Comparison of ENCODE assay signal across 27 mouse cellular contexts in the genomic region with DNA sequence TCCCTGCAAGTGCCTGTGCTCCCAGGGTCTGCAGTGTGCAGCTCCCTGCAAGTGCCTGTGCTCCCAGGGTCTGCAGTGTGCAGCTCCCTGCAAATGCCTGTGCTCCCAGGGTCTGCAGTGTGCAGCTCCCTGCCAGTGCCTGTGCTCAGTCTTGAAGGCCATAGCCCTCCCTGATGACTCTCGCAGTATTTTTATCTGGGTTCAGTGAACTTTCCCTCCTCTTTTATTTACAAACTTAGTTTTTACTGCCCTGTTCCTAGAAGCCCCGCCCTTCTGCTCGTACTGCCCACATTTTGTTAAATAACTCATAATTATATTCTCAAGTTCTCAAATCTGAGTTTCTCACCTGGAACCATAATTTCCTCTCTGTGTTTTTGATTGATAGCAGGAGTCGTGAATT. TPM values are rescaled to one million over a fixed set of nuclear protein-coding genes. Genes with fewer than 3 reads are reported as not detected.
A peak's percentile ranks its signal among the peaks of the same experiment; 100 is the strongest.
DNase-seq lines count a peak whose midpoint lies in the region; ATAC-seq and TF ChIP-seq lines count a peak whose summit lies in the region.
"Had no signal": no experiment of that assay in that cellular context is flagged by ENCODE, and none has a peak within 500 bp of the region (broad histone marks: within the 10 kb centered on the region; RNA-seq: fewer than 3 reads in every experiment).

No protein-coding gene starts in this region.

- TF ChIP-seq POLR2A in heart, adult 2 months (IDR thresholded peaks at IDR 0.05; ENCODE audit: insufficient read depth, low read depth, low read length), result no peak
- TF ChIP-seq POLR2A in olfactory bulb, adult 2 months (IDR thresholded peaks at IDR 0.05; ENCODE audit: insufficient read depth, low read depth, low read length), result no peak

- H3K9ac ChIP-seq in heart, adult 2 months (ENCODE audit: low read depth, low read length), result no peak overlapping the region
- H3K9ac ChIP-seq in midbrain, embryonic 15.5 days, result no peak overlapping the region
- H3K9ac ChIP-seq in hindbrain, embryonic 16.5 days (ENCODE audit: low read depth, low read length), result no peak overlapping the region
- H3K9ac ChIP-seq: forebrain, postnatal 0 days; heart, embryonic 15.5 days had no signal

- no peak overlapping the region for H3K4me2 ChIP-seq in midbrain, embryonic 15.5 days
- H3K4me2 ChIP-seq in hindbrain, embryonic 16.5 days (ENCODE audit: low read length), result no peak overlapping the region
- H3K4me2 ChIP-seq: heart, embryonic 15.5 days had no signal

- no peak overlapping the region for H3K4me3 ChIP-seq in heart, adult 2 months
- H3K4me3 ChIP-seq in midbrain, embryonic 10.5 days, result no peak overlapping the region
- no peak overlapping the region for H3K4me3 ChIP-seq in midbrain, embryonic 15.5 days
- H3K4me3 ChIP-seq in hindbrain, embryonic 16.5 days (ENCODE audit: low read length), result no peak overlapping the region
- H3K4me3 ChIP-seq in olfactory bulb, adult 2 months (ENCODE audit: insufficient read depth, low read depth, low read length), result no peak overlapping the region
- H3K4me3 ChIP-seq: heart, embryonic 15.5 days had no signal

- intact Hi-C loops in heart, adult 2 months (cut with DNase I), result no loop called here
- intact Hi-C loops in heart, postnatal 25 days (cut with DNase I), result no loop called here

- H3K79me2 ChIP-seq in heart, adult 2 months (replicated peaks; ENCODE audit: control insufficient read depth, insufficient read depth, low read length), result peaks cover 1% of the 10 kb centered on the region

- H3K27ac ChIP-seq in heart, adult 2 months, result peak overlapping the region; percentile 9; the same call in 1 of the 2 replicates
- peak overlapping the region; percentile 76 for H3K27ac ChIP-seq in midbrain, embryonic 10.5 days (replicated peaks)
- no peak overlapping the region for H3K27ac ChIP-seq in midbrain, embryonic 15.5 days
- peak overlapping the region; percentile 71; the same call in 1 of the 2 replicates for H3K27ac ChIP-seq in hindbrain, embryonic 16.5 days (ENCODE audit: low read depth, low read length)
- H3K27ac ChIP-seq in olfactory bulb, adult 2 months (ENCODE audit: insufficient read depth, low read depth, low read length), result 0 out of 2 replicates have a peak overlapping the region, but pooled peaks have one; percentile 5
- H3K27ac ChIP-seq: heart, embryonic 15.5 days had no signal

- no peak for TF ChIP-seq EP300 in heart, adult 2 months (IDR thresholded peaks at IDR 0.05; ENCODE audit: insufficient read depth, low read depth, low read length)

- DNase-seq in heart, adult 2 months, result no peak
- no peak for DNase-seq in heart, postnatal 25 days (ENCODE audit: low spot score)
- no peak for DNase-seq in midbrain, embryonic 10.5 days (ENCODE audit: low spot score)
- DNase-seq in urinary bladder, postnatal 25 days (ENCODE audit: low spot score), result no peak
- DNase-seq in layer of hippocampus, adult 11-12 months (ENCODE audit: low spot score), result no peak
- DNase-seq: adrenal gland, postnatal 10 days; cerebellum, adult 9-11 months; forebrain, postnatal 0 days; liver; lung, adult 18-20 months; right cerebral cortex, postnatal 25 days; thymus, postnatal 4 days had no signal

- ATAC-seq in midbrain, embryonic 15.5 days (replicated peaks), result no peak
- ATAC-seq in hindbrain, embryonic 16.5 days, result no peak
- ATAC-seq: activated CD4-positive, CD25-positive, alpha-beta regulatory T cell, adult 4 months; forebrain, postnatal 0 days had no signal

- peaks cover 20% of the 10 kb centered on the region for H3K4me1 ChIP-seq in heart, adult 2 months (ENCODE audit: control insufficient read depth, insufficient read depth, low read length)
- peaks cover 61% of the 10 kb centered on the region for H3K4me1 ChIP-seq in midbrain, embryonic 10.5 days
- peaks cover 10% of the 10 kb centered on the region for H3K4me1 ChIP-seq in midbrain, embryonic 15.5 days
- H3K4me1 ChIP-seq in hindbrain, embryonic 16.5 days (ENCODE audit: control insufficient read depth, insufficient read depth, low read depth, low read length), result peaks cover 9% of the 10 kb centered on the region
- peaks cover 12% of the 10 kb centered on the region for H3K4me1 ChIP-seq in olfactory bulb, adult 2 months (ENCODE audit: control insufficient read depth, insufficient read depth, low read length)

- WGBS in heart, adult 2 months, result 47% methylated on average over 4 of the region's 4 CpGs
- WGBS in midbrain, embryonic 10.5 days, result 85% methylated on average over 4 of the region's 4 CpGs
- 79% methylated on average over 4 of the region's 4 CpGs for WGBS in midbrain, embryonic 15.5 days
- 75% methylated on average over 4 of the region's 4 CpGs for WGBS in hindbrain, embryonic 16.5 days
- WGBS in olfactory bulb, adult 2 months, result 78% methylated on average over 4 of the region's 4 CpGs

- peaks cover 39% of the 10 kb centered on the region for H3K36me3 ChIP-seq in heart, adult 2 months (ENCODE audit: control insufficient read depth, insufficient read depth, low read length)
- no peaks in the 10 kb centered on the region for H3K36me3 ChIP-seq in midbrain, embryonic 10.5 days
- no peaks in the 10 kb centered on the region for H3K36me3 ChIP-seq in midbrain, embryonic 15.5 days (replicated peaks)
- no peaks in the 10 kb centered on the region for H3K36me3 ChIP-seq in hindbrain, embryonic 16.5 days (ENCODE audit: control insufficient read depth, insufficient read depth, low read length)
- H3K36me3 ChIP-seq: G1E; heart, embryonic 15.5 days had no signal

- no peak for TF ChIP-seq CTCF in heart, adult 2 months (IDR thresholded peaks at IDR 0.05)
- no peak for TF ChIP-seq CTCF in olfactory bulb, adult 2 months (IDR thresholded peaks at IDR 0.05; ENCODE audit: insufficient read depth, low read depth, low read length)

- H3K27me3 ChIP-seq in heart, adult 2 months (ENCODE audit: control insufficient read depth, insufficient read depth, low read length), result no peaks in the 10 kb centered on the region
- H3K27me3 ChIP-seq in midbrain, embryonic 10.5 days (ENCODE audit: low read depth, poor library complexity, severe bottlenecking), result peaks cover 13% of the 10 kb centered on the region; the same call in 1 of the 2 replicates
- peaks cover 5% of the 10 kb centered on the region; the same call in 1 of the 2 replicates for H3K27me3 ChIP-seq in midbrain, embryonic 15.5 days (replicated peaks)
- H3K27me3 ChIP-seq in hindbrain, embryonic 16.5 days (replicated peaks; ENCODE audit: control insufficient read depth, insufficient read depth, low read length), result no peaks in the 10 kb centered on the region
- H3K27me3 ChIP-seq: heart, embryonic 15.5 days had no signal

- H3K9me3 ChIP-seq in midbrain, embryonic 10.5 days (replicated peaks), result no peaks in the 10 kb centered on the region
- H3K9me3 ChIP-seq in midbrain, embryonic 15.5 days, result no peaks in the 10 kb centered on the region
- H3K9me3 ChIP-seq in hindbrain, embryonic 16.5 days (ENCODE audit: control insufficient read depth, low read length), result no peaks in the 10 kb centered on the region
- H3K9me3 ChIP-seq: heart, embryonic 15.5 days had no signal

RNA-seq across cellular contexts. Expression of gene Sparcl1, which starts 10.4 kb away (rescaled TPM):
- 100 to 1,000 TPM; 182 to 219 TPM for total RNA-seq in heart, adult 2 months (2021)
- polyA plus RNA-seq in heart, adult 2 months (2012; rRNA removed), result 122 and 281 TPM in 2 replicates
- total RNA-seq in heart, postnatal 25 days (2021), result 100 to 1,000 TPM; 191 to 258 TPM
- 30.0 and 42.1 TPM in 2 replicates for polyA plus RNA-seq in midbrain, embryonic 10.5 days (2016; fragmentation: Nextera tagmentation; extraction: Ambion mirVana)
- 167 and 185 TPM in 2 replicates for polyA plus RNA-seq in midbrain, embryonic 15.5 days (2015; fragmentation: Nextera tagmentation; extraction: Ambion mirVana)
- 481 and 585 TPM in 2 replicates for polyA plus RNA-seq in hindbrain, embryonic 16.5 days (2015; fragmentation: Nextera tagmentation; extraction: Ambion mirVana)
- 627 and 723 TPM in 2 replicates for polyA plus RNA-seq in olfactory bulb, adult 2 months (2012; ENCODE audit: insufficient read depth, insufficient read length, low replicate concordance, missing spikeins)
- total RNA-seq: G1E; hematopoietic stem cell, adult 5-6 weeks; megakaryocyte-erythroid progenitor cell, adult 5-6 weeks; monocyte, adult 5-6 weeks had no signal
- polyA plus RNA-seq: activated CD4-positive, CD25-positive, alpha-beta regulatory T cell, adult 4 months; G1E had no signal

RNA-seq across cellular contexts. Expression of gene Gm17660, which starts 25.8 kb away (rescaled TPM):
- total RNA-seq in heart, adult 2 months (2021), result not detected
- not detected in 2 replicates for polyA plus RNA-seq in heart, adult 2 months (2012; rRNA removed)
- total RNA-seq in heart, postnatal 25 days (2021), result not detected
- polyA plus RNA-seq in midbrain, embryonic 10.5 days (2016; fragmentation: Nextera tagmentation; extraction: Ambion mirVana), result not detected in 2 replicates
- 0.63 TPM in 1 of 2 replicates, not detected in the other for polyA plus RNA-seq in midbrain, embryonic 15.5 days (2015; fragmentation: Nextera tagmentation; extraction: Ambion mirVana)
- polyA plus RNA-seq in hindbrain, embryonic 16.5 days (2015; fragmentation: Nextera tagmentation; extraction: Ambion mirVana), result 0.44 TPM in 1 of 2 replicates, not detected in the other
- polyA plus RNA-seq in olfactory bulb, adult 2 months (2012; ENCODE audit: insufficient read depth, insufficient read length, low replicate concordance, missing spikeins), result not detected in 2 replicates
- total RNA-seq: adrenal gland, postnatal 10 days; forebrain, postnatal 0 days; G1E; gastrocnemius, adult 8-10 months; heart, adult 8-10 months; hematopoietic stem cell, adult 5-6 weeks; megakaryocyte-erythroid progenitor cell, adult 5-6 weeks; monocyte, adult 5-6 weeks had no signal
- polyA plus RNA-seq: activated CD4-positive, CD25-positive, alpha-beta regulatory T cell, adult 4 months; G1E; kidney, embryonic 14.5 days; large intestine, adult 2 months; spleen, adult 2 months; stomach, embryonic 14.5 days had no signal

RNA-seq across cellular contexts. Expression of gene Nudt9, which starts 57.1 kb away (rescaled TPM):
- 10 to 100 TPM; 48.3 to 59.1 TPM for total RNA-seq in heart, adult 2 months (2021)
- 38.7 and 39.0 TPM in 2 replicates for polyA plus RNA-seq in heart, adult 2 months (2012; rRNA removed)
- total RNA-seq in heart, postnatal 25 days (2021), result 10 to 100 TPM; 51.4 to 52.3 TPM
- 65.7 and 70.2 TPM in 2 replicates for polyA plus RNA-seq in midbrain, embryonic 10.5 days (2016; fragmentation: Nextera tagmentation; extraction: Ambion mirVana)
- 59.2 and 60.5 TPM in 2 replicates for polyA plus RNA-seq in midbrain, embryonic 15.5 days (2015; fragmentation: Nextera tagmentation; extraction: Ambion mirVana)
- 68.4 and 71.7 TPM in 2 replicates for polyA plus RNA-seq in hindbrain, embryonic 16.5 days (2015; fragmentation: Nextera tagmentation; extraction: Ambion mirVana)
- not detected in 2 replicates for polyA plus RNA-seq in olfactory bulb, adult 2 months (2012; ENCODE audit: insufficient read depth, insufficient read length, low replicate concordance, missing spikeins)
